Mouse (Mus musculus): Measurements from ENCODE around the gene Rrp7a. TPM values are rescaled to one million over a fixed set of nuclear protein-coding genes. Genes with fewer than 3 reads are reported as not detected.

The Rrp7a gene
- polyA plus RNA-seq, 1 experiment from 2014 or later = 78.9 TPM

DNA sequence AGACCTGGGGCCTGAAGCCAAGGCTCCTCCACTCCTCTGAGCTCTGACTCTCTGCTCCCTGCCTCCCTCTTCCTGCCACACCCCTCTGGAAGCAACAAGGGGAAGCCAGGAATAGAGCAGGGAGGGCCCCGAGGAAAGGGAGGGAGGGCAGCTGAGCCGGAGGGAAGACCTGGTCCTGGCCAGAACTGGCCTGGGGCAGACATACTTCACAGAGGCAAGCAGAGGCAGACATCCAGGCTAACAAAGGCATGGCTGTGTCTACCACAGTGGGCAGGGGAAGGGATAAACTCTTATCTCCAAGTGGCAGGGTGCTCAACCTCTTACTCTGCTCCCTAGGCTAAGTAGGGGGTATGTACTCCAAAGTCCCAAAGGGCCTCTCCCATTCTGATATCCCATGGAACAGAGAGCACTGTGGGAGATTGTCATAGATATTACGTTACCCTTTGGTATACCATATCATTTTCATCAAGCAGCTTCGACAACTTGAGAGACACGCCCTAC is 42.4 kb upstream of the Rrp7a start:
- Histone ChIP-seq H3K36me3 (peaks cover 7% of the 10 kb centered on the region), H3K27me3 (no peaks in the 10 kb centered on the region), H3K4me2 (no peak overlapping the region), H3K9ac (no peak overlapping the region), H3K27ac (replicated peaks) (no peak overlapping the region), H3K4me1 (replicated peaks) (peaks cover 12% of the 10 kb centered on the region; the same call in 1 of the 2 replicates), H3K9me3 (no peaks in the 10 kb centered on the region), H3K4me3 (no peak overlapping the region)
- WGBS = 72% methylated on average over 5 of the region's 5 CpGs
- no peak for ATAC-seq (ENCODE audit: low FRiP score, low read depth)

- H3K27ac ChIP-seq (replicated peaks) = no peak overlapping the region
- no peaks in the 10 kb centered on the region for H3K27me3 ChIP-seq
- WGBS = 86% methylated on average over 11 of the region's 11 CpGs
- H3K36me3 ChIP-seq = peaks cover 26% of the 10 kb centered on the region
- no peak for ATAC-seq (ENCODE audit: low FRiP score, low read depth)
- no peak overlapping the region for H3K4me2 ChIP-seq
- H3K4me1 ChIP-seq (replicated peaks) = no peaks in the 10 kb centered on the region; the same call in 1 of the 2 replicates
- no peaks in the 10 kb centered on the region for H3K9me3 ChIP-seq
- H3K4me3 ChIP-seq = no peak overlapping the region
- no peak overlapping the region for H3K9ac ChIP-seq
These were observed 40.4 kb upstream of the Rrp7a start for GRCm38 (mm10) chr15:83162818-83163485.

GRCm38 (mm10) chr15:83162001-83162400 is 39.4 kb upstream of the Rrp7a start:
- Histone ChIP-seq H3K9me3 (no peaks in the 10 kb centered on the region), H3K36me3 (peaks cover 31% of the 10 kb centered on the region), H3K27me3 (no peaks in the 10 kb centered on the region), H3K4me2 (no peak overlapping the region), H3K4me3 (no peak overlapping the region), H3K9ac (no peak overlapping the region), H3K4me1 (replicated peaks) (no peaks in the 10 kb centered on the region), H3K27ac (replicated peaks) (no peak overlapping the region)
- ATAC-seq (ENCODE audit: low FRiP score, low read depth) = no peak
- WGBS = 91% methylated on average over 4 of the region's 4 CpGs

DNA sequence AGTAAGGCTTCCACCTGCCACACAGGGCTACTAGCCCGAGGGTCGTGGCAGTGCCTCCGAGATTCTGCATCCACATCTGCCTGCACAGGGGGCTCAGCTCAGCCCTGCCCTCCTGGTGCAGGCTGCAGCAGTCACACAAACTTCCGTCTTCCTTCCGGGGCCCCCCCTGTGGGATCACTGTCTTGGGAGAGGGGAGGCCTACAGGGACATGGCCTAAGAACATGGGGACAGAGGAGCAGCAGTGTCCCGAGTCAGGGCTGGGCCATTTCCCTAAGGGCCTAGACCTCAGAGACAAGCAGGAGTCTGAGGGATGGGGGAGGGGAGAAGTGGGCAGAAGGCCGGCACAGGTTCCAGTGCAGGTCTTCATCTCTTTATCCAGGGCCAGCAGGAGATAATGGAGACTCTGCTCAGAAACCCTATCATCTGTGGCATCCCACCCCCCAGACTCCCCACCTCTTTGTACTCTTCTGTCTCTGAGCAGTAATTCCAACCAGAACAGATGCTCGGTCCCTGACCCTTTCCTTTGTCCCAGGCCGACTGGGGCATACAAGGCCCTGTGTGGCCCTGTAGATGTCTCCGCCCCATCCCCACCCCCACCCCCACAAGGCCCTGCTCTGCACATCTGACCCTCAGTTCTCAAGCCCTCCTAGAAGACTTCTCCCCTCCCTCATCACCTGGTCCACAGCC is 38.6 kb upstream of the Rrp7a start:
- Histone ChIP-seq H3K27me3 (no peaks in the 10 kb centered on the region), H3K4me3 (no peak overlapping the region), H3K27ac (replicated peaks) (no peak overlapping the region), H3K9me3 (no peaks in the 10 kb centered on the region), H3K9ac (no peak overlapping the region), H3K36me3 (peaks cover 31% of the 10 kb centered on the region), H3K4me1 (replicated peaks) (no peaks in the 10 kb centered on the region), H3K4me2 (no peak overlapping the region)
- ATAC-seq (ENCODE audit: low FRiP score, low read depth) = no peak
- WGBS = 32% methylated on average over 10 of the region's 10 CpGs

DNA sequence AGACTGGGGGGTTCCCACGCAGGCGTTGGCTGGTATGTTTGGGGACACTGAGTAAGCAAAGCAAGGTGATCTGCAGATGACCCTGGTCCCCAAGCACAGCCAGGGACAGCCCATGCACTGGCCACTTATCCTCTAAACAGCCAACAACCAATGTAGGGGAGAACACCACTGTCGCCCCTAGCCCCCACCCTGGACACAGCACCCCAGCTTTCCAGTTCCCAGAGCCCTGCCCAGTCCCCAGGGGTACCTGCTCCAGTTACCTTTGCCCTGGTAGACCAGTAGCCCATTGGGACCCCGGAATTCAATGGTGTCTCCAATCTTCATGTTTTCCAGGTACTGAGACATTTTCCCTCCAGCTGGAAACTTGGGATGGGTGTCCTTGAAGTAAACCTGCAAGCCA is 38.0 kb upstream of the Rrp7a start:
- H3K36me3 ChIP-seq = peaks cover 31% of the 10 kb centered on the region
- ATAC-seq (ENCODE audit: low FRiP score, low read depth) = no peak
- H3K4me3 ChIP-seq = no peak overlapping the region
- no peaks in the 10 kb centered on the region for H3K27me3 ChIP-seq
- H3K4me1 ChIP-seq (replicated peaks) = no peaks in the 10 kb centered on the region
- whole genome bisulfite sequencing = 92% methylated on average over 4 of the region's 4 CpGs
- no peak overlapping the region for H3K4me2 ChIP-seq
- H3K9ac ChIP-seq = no peak overlapping the region
- no peaks in the 10 kb centered on the region for H3K9me3 ChIP-seq
- H3K27ac ChIP-seq (replicated peaks) = no peak overlapping the region

- Histone ChIP-seq H3K4me2 (no peak overlapping the region), H3K9me3 (no peaks in the 10 kb centered on the region), H3K36me3 (peaks cover 31% of the 10 kb centered on the region), H3K4me1 (replicated peaks) (no peaks in the 10 kb centered on the region), H3K27ac (replicated peaks) (no peak overlapping the region), H3K4me3 (no peak overlapping the region), H3K27me3 (no peaks in the 10 kb centered on the region), H3K9ac (no peak overlapping the region)
- ATAC-seq (ENCODE audit: low FRiP score, low read depth) = no peak
- WGBS = 96% methylated on average over 9 of the region's 9 CpGs
These were observed 37.2 kb upstream of the Rrp7a start for GRCm38 (mm10) chr15:83159823-83160222.

GRCm38 (mm10) chr15:83158587-83159160 is 36.1 kb upstream of the Rrp7a start:
- 90% methylated on average over 7 of the region's 7 CpGs for WGBS
- Histone ChIP-seq H3K4me1 (replicated peaks) (no peaks in the 10 kb centered on the region), H3K9me3 (no peaks in the 10 kb centered on the region), H3K27me3 (no peaks in the 10 kb centered on the region), H3K27ac (replicated peaks) (no peak overlapping the region), H3K4me3 (no peak overlapping the region), H3K4me2 (no peak overlapping the region), H3K9ac (no peak overlapping the region), H3K36me3 (peaks cover 35% of the 10 kb centered on the region)
- no peak for ATAC-seq (ENCODE audit: low FRiP score, low read depth)

- H3K27ac ChIP-seq (replicated peaks) = no peak overlapping the region
- H3K4me1 ChIP-seq (replicated peaks) = no peaks in the 10 kb centered on the region
- ATAC-seq (ENCODE audit: low FRiP score, low read depth) = no peak
- no peaks in the 10 kb centered on the region for H3K9me3 ChIP-seq
- no peak overlapping the region for H3K4me3 ChIP-seq
- no peak overlapping the region for H3K4me2 ChIP-seq
- H3K36me3 ChIP-seq = peaks cover 35% of the 10 kb centered on the region
- 95% methylated on average over 6 of the region's 6 CpGs for WGBS
- no peaks in the 10 kb centered on the region for H3K27me3 ChIP-seq
- H3K9ac ChIP-seq = no peak overlapping the region
These were observed 35.1 kb upstream of the Rrp7a start for GRCm38 (mm10) chr15:83157667-83158064.

- Histone ChIP-seq H3K4me2 (no peak overlapping the region), H3K27ac (replicated peaks) (no peak overlapping the region), H3K9ac (no peak overlapping the region), H3K4me3 (no peak overlapping the region), H3K27me3 (no peaks in the 10 kb centered on the region), H3K36me3 (peaks cover 35% of the 10 kb centered on the region), H3K4me1 (replicated peaks) (no peaks in the 10 kb centered on the region), H3K9me3 (no peaks in the 10 kb centered on the region)
- ATAC-seq (ENCODE audit: low FRiP score, low read depth) = no peak
- WGBS = 68% methylated on average over 11 of the region's 11 CpGs
These were observed 34.5 kb upstream of the Rrp7a start for GRCm38 (mm10) chr15:83156929-83157666.

DNA sequence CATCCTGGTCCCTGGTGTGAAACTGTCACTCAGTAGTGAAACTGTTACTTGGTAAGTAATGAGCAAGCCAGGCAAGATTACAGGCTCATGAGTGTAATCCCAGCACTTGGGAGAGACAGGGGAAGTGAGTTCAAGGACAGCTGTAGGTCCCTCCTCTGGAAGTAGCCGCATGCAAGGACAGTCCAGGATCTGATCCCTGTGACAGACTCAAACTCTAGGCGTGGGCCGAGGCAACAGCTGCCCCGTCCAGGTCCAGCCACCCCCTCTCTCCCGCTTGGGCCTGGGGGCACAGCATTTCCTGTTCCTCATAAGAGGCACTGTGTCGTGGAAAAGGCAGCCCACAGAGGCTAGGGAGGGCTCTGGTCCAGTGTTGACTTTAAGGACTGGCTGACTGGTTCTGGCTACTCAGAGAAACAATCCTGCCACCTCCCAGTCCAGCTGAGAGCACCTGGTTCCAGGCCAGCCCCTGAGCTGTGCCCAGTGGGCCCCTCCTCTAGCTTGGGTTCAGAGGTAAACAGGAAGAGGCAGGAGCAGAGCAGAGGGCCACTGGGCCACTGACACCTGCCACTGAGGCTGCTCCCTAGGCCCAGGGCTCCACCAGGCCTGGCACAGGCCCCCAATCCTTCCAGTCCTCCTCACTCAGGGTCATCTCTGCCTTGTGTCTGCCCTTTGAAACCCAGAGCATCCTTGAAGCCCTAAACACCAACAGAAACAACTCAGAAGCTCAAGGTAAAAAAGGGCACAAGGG is 33.2 kb upstream of the Rrp7a start:
- 85% methylated on average over 6 of the region's 6 CpGs for WGBS
- H3K27me3 ChIP-seq = no peaks in the 10 kb centered on the region
- H3K9me3 ChIP-seq = no peaks in the 10 kb centered on the region
- peaks cover 29% of the 10 kb centered on the region for H3K36me3 ChIP-seq
- no peak overlapping the region for H3K4me3 ChIP-seq
- no peak overlapping the region for H3K9ac ChIP-seq
- no peak overlapping the region for H3K27ac ChIP-seq (replicated peaks)
- no peaks in the 10 kb centered on the region for H3K4me1 ChIP-seq (replicated peaks)
- no peak for ATAC-seq (ENCODE audit: low FRiP score, low read depth)
- H3K4me2 ChIP-seq = no peak overlapping the region

DNA sequence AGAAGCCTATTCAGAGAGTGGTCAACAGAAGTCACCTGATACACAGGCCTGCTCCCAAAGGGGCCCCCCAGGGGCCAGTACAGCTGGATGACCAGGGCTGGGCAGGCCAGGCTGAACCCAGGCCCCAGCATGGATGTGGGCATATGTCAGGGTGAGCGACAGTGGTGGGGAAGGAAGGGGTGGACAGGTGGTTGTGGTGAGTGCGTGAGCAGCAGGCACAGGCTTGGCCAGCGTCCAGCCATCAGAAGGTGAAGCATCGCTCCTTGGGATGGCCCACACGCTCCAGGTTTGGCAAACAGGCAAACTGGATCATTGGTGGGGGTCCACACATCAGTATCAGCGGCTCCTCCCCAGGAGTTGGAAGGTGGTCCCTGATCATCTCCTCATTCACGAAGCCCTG is 31.7 kb upstream of the Rrp7a start:
- ATAC-seq (ENCODE audit: low FRiP score, low read depth) = no peak
- Histone ChIP-seq H3K4me1 (replicated peaks) (peaks cover 5% of the 10 kb centered on the region; the same call in 1 of the 2 replicates), H3K9me3 (no peaks in the 10 kb centered on the region), H3K36me3 (peaks cover 22% of the 10 kb centered on the region), H3K27me3 (no peaks in the 10 kb centered on the region), H3K27ac (replicated peaks) (no peak overlapping the region), H3K9ac (no peak overlapping the region), H3K4me2 (no peak overlapping the region), H3K4me3 (no peak overlapping the region)
- WGBS = 91% methylated on average over 7 of the region's 7 CpGs

All from hindbrain, embryonic 15.5 days (tissue).